34 mouse cellular contexts compared by ENCODE assay signal in genomic region chr10:6958791-6959190, GRCm38 (mm10).
"Had no signal": no experiment of that assay in that cellular context is flagged by ENCODE, and none has a peak within 500 bp of the region (broad histone marks: within the 10 kb centered on the region; RNA-seq: fewer than 3 reads in every experiment).

No protein-coding gene starts in this region.

- H3K9ac ChIP-seq: heart, embryonic 12.5 days; heart, embryonic 13.5 days; heart, embryonic 15.5 days; hindbrain, embryonic 12.5 days; hindbrain, embryonic 13.5 days; hindbrain, embryonic 14.5 days; hindbrain, embryonic 15.5 days; intestine, embryonic 15.5 days had no signal

- H3K36me3 ChIP-seq: heart, embryonic 10.5 days; heart, embryonic 12.5 days; heart, embryonic 13.5 days; heart, embryonic 15.5 days; hindbrain, embryonic 10.5 days; hindbrain, embryonic 12.5 days; hindbrain, embryonic 13.5 days; hindbrain, embryonic 15.5 days; intestine, embryonic 15.5 days had no signal

- ATAC-seq: hindbrain, embryonic 16.5 days; hindbrain, postnatal 0 days; inflammation-experienced regulatory T-cells, adult 6 months; intestine, embryonic 15.5 days; intestine, embryonic 16.5 days; intestine, postnatal 0 days had no signal

- H3K4me1 ChIP-seq: heart, embryonic 10.5 days; heart, embryonic 12.5 days; heart, embryonic 13.5 days; heart, embryonic 15.5 days; hindbrain, embryonic 10.5 days; hindbrain, embryonic 12.5 days; hindbrain, embryonic 13.5 days; hindbrain, embryonic 15.5 days; intestine, embryonic 15.5 days had no signal

- DNase-seq: heart, postnatal 10 days; heart, postnatal 14 days; heart, postnatal 36 days; heart, postnatal 4 days; kidney, adult 11 months; kidney, adult 18-20 months; kidney, adult 2 months; kidney, adult 8-10 months; kidney, adult 9 months; kidney, postnatal 10 days; kidney, postnatal 14 days; kidney, postnatal 25 days; kidney, postnatal 36 days; kidney, postnatal 4 days; layer of hippocampus, adult 9-11 months; layer of hippocampus, postnatal 36 days had no signal

- H3K4me3 ChIP-seq: heart, embryonic 10.5 days; heart, embryonic 12.5 days; heart, embryonic 13.5 days; heart, embryonic 15.5 days; hindbrain, embryonic 10.5 days; hindbrain, embryonic 12.5 days; hindbrain, embryonic 13.5 days; hindbrain, embryonic 15.5 days; intestine, embryonic 15.5 days; layer of hippocampus, adult 2 months had no signal

- H3K27ac ChIP-seq: heart, embryonic 10.5 days; heart, embryonic 13.5 days; heart, embryonic 15.5 days; hindbrain, embryonic 10.5 days; hindbrain, embryonic 12.5 days; hindbrain, embryonic 13.5 days; hindbrain, embryonic 14.5 days; hindbrain, embryonic 15.5 days; hindbrain, postnatal 0 days; intestine, embryonic 15.5 days; kidney, postnatal 0 days; layer of hippocampus, adult 2 months had no signal

- H3K9me3 ChIP-seq: heart, embryonic 10.5 days; heart, embryonic 12.5 days; heart, embryonic 13.5 days; heart, embryonic 15.5 days; hindbrain, embryonic 10.5 days; hindbrain, embryonic 12.5 days; hindbrain, embryonic 13.5 days; hindbrain, embryonic 15.5 days; intestine, embryonic 15.5 days had no signal

- H3K4me2 ChIP-seq: heart, embryonic 11.5 days; heart, embryonic 12.5 days; heart, embryonic 13.5 days; heart, embryonic 15.5 days; hindbrain, embryonic 12.5 days; hindbrain, embryonic 13.5 days; hindbrain, embryonic 14.5 days; hindbrain, embryonic 15.5 days; intestine, embryonic 15.5 days had no signal

- H3K27me3 ChIP-seq: heart, embryonic 12.5 days; heart, embryonic 13.5 days; heart, embryonic 15.5 days; hindbrain, embryonic 12.5 days; hindbrain, embryonic 13.5 days; hindbrain, embryonic 15.5 days; intestine, embryonic 15.5 days had no signal
